Mouse (Mus musculus) granulocyte monocyte progenitor cell, adult 5-6 weeks (primary cell): ENCODE results near the gene Prkcb. TPM values are rescaled to one million over a fixed set of nuclear protein-coding genes. Genes with fewer than 3 reads are reported as not detected.
A peak's percentile ranks its signal among the peaks of the same experiment; 100 is the strongest.

Experiments used
- ATAC-seq: replicated peaks from 2 replicates; pipeline ENCODE4 v1.8.0; 2016; ENCODE audit warnings: mild to moderate bottlenecking, moderate TSS enrichment, inconsistent platforms; ENCODE audit not compliant: poor library complexity, severe bottlenecking
- total RNA-seq, 2 experiments: library from RNA; stranded (forward) in 1 of 2; stranded (reverse) in 1 of 2; fragments of 200-712, 200-1000 nt in 1 of 2; fragments of >200 nt in 1 of 2; fragmentation: Nextera tagmentation in 1 of 2; gene quantifications; 2 replicates each; pipeline ENCODE4 v1.2.3; 2014 to 2017

The Prkcb gene
- total RNA-seq, 2 experiments from 2014 or later, result 21.4 to 25.8 TPM

- peak; percentile 45 for ATAC-seq
Measured at GRCm38 (mm10) chr7:122289243-122290111, 926 bp downstream of the Prkcb start.

GRCm38 (mm10) chr7:122290165-122290564 lies 1.6 kb downstream of the Prkcb start:
- 0 out of 2 replicates have a peak, but pooled peaks have one; percentile 11 for ATAC-seq

DNA sequence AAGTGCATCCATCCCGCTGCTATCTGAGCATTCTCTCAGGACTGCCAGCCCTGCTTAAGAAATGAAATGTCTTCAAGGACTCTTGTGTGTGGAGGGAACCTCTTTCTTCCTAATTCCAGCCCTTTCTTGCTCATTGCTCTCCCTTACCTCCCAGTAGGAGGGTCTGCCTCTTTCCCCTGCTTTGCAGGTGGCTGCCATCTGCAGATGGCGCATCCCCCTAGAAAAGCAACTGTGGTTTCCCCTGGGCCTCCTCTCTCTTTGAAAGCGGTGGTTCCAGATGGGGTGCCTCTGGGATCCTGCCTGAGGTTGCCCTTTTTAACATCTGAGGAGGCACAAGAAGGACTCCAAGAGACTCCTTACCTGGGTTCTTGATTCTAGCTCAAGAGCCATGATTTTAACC lies 2.2 kb downstream of the Prkcb start:
- ATAC-seq, result no peak

DNA sequence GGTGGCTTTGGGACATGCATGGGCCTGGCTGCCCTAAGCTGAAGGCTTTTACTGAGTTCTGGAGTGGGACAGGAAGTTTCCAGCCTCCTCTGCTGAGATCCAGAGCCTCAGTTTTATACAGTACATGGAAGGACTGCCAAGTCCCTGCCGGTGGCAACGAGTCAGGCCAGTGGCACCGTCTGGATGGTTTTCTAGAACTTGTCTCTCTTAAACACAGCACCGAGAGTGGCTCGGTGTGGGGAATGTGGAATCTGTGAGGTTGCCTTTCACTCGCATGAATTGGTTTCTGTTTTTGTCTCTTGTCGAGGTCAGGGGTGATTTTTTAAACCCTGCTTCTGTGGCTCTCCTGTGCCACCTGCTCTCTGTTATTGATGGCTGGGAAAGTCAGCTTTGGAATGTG lies 3.6 kb downstream of the Prkcb start:
- ATAC-seq, result no peak

- no peak for ATAC-seq
Measured at GRCm38 (mm10) chr7:122294111-122294510, 5.6 kb downstream of the Prkcb start.

DNA sequence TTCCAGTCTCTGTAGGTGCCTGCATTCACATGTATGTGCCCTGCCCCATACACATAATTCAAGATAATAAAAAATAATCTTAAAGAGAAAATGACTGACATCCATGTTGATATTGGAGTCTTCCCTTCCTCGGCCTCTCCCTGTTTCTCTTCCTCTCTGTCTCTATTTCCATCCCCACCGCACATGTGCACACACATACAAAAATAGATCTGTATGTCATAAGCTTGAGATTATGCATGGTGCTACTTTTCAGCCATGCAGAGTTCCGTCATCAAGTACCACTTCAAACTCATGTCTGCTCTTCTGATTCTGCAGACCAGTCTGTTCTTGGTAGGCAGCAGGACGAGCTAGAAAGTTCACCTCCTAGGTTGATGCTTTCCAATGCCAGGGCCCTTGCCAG lies 6.8 kb downstream of the Prkcb start:
- no peak for ATAC-seq

DNA sequence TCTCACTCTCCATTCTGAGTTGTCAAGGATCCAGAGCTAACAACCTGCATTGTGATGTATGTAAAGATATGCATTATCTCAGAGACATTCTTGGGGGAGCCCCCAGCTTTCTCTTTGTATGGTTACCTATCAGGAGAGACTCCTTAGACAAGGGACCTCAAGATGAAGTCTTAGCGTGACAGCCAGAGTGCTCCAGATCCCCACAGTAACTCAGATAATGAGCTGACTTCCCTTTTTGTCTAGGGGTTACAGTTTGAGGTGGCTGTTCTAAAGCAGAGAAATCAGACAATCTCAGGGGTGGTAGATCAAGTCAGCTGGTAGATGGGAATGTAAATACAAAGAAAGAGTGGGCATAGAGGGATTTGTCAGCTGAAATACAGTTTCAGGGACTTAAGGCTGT lies 7.8 kb downstream of the Prkcb start:
- no peak; the same call in 1 of the 2 replicates for ATAC-seq

GRCm38 (mm10) chr7:122296805-122297204 lies 8.3 kb downstream of the Prkcb start:
- no peak for ATAC-seq

GRCm38 (mm10) chr7:122297627-122298026 lies 9.1 kb downstream of the Prkcb start:
- peak; percentile 81 for ATAC-seq

DNA sequence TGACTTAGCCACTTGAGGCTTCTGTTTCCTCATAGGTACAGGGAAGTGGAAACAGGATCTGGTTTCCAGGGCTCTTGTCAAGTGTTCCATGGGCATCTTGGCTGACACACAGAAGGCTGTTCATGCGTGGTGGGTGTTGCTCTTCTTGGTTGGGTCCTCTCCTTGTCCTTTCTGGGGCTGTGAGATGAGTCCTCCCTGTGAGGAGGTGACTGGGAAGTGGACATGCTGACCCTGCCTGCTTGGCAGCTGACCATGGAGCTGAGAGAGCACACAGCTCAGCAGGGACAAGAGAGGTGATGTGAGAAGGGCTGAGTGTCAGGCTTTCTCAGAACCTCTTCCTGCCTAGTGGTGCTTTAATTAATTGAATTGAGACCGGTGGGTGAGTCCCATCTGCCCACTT lies 10.2 kb downstream of the Prkcb start:
- ATAC-seq, result peak; percentile 36

DNA sequence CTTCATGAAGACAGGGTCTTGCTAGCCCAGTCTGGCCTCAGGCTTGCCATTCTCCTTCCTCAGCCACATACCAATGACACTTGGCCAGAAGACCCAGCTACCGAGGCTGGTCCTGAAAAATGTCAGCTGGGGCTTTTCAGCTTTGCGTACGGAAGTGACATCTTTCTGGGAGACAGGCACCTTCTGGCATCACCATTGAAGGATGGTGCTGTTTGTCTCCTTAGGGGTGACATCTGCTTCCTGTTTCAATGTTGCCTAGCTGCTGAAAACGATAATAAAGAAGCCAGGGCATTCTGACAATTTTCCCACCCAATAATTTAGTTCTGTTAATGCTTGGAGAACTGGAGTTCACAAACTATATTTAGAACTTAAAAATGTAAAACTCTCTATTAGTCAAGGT lies 12.0 kb downstream of the Prkcb start:
- no peak for ATAC-seq

DNA sequence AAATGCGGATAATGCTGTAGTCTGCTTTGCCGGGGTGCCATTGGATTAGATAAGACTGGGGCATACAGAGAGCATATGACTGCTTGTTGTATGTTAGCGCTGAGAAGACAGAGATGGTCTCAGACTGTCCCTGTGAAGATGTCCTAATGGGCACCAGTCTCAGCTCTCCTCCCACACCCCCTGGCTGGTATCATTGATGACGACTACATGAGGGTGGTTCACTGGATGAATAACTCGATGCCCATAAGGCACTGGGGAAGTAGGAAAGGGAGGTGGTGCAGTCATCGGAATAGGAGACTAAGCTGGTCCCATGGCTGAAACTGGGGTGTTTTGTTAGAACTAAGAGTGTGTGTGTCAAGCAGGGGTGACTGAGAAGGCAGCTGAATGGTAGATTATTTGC lies 14.0 kb downstream of the Prkcb start:
- ATAC-seq, result no peak

- no peak for ATAC-seq
Measured at GRCm38 (mm10) chr7:122303988-122304387, 15.4 kb downstream of the Prkcb start.

- ATAC-seq, result no peak
Measured at GRCm38 (mm10) chr7:122304521-122304920, 16.0 kb downstream of the Prkcb start.

DNA sequence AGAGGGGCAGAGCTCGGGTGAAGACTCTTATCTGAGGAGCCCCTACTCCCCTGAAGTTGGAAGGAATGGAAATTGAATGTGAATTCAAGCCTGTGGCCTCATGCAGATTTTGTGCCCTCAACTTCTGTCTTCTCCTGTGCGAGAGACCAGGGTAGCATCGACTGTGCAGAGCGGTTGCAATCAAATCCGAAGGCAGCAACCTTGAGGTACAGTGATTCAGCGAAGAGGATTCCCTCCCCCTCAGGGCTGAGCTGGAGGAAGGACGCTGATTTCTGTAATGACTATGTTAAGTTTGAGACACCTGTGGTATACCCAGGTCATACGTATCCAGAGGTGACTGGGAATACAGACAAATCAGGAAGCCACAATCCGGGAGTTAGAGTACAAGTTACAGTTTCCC lies 18.7 kb downstream of the Prkcb start:
- ATAC-seq, result no peak

DNA sequence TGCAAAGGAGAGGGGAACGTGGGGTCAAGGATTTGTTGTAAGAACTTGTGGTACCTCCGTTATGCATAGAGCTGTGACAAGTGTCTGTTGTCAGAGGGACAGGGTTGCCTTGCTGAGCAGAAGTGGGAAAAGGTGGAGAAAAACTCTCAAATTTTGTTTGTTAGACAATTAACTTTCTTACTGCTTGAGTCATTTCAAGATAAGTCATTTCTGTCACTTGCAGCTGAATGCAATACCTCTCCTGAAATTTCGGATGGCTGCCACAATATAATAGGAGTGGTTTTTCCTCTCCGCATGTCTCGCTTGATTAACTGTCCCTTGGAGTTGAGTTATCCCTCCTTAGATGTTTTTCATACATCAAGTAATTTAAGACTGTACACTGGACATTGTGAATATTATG lies 20.1 kb downstream of the Prkcb start:
- no peak for ATAC-seq

GRCm38 (mm10) chr7:122309909-122310725 lies 21.6 kb downstream of the Prkcb start:
- ATAC-seq, result peak; percentile 81

GRCm38 (mm10) chr7:122310726-122311018 lies 22.1 kb downstream of the Prkcb start:
- ATAC-seq, result no peak

GRCm38 (mm10) chr7:122313690-122314477 lies 25.3 kb downstream of the Prkcb start:
- ATAC-seq, result peak; percentile 25

GRCm38 (mm10) chr7:122315720-122316331 lies 27.3 kb downstream of the Prkcb start:
- peak; percentile 59 for ATAC-seq
